Mouse (Mus musculus) heart, postnatal 4 days (tissue): Measurements from ENCODE around the gene Cav3. TPM values are rescaled to one million over a fixed set of nuclear protein-coding genes. Genes with fewer than 3 reads are reported as not detected.

Experiments
- DNase-seq: peaks from one replicate; pipeline ENCODE4 v3.0.0; 2021
- total RNA-seq, 2 experiments: library from RNA; stranded (reverse); gene quantifications; 2 replicates each; pipeline ENCODE4 v1.2.3; 2021

Cav3 gene
- total RNA-seq = 100 to 1,000 TPM; 154 to 182 TPM

DNA sequence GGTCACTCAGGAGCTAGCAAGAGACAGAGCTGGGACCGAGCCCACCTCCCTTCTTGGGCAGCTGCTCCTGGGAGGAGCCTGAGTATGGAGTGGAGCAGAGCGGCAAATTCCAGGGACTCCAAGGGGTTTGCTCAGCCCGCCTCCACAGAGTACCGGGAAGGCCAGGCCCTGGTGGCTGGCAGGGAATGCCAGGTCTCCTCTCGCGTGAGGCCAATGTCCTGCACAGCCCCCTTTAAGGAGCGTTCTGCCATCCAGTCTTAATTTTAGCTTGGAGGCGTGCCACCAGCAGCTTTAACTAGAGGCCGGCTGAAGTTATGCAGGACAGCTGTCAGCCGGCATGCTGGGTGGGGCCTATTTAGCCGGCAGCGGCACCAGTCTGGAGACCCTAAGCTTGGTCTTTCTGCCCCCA is at the start of gene Cav3:
Gene Cav3, plus strand, starts transcription at position 165 of the 409 bp plus-strand sequence.
- DNase-seq = peak; percentile 84

DNA sequence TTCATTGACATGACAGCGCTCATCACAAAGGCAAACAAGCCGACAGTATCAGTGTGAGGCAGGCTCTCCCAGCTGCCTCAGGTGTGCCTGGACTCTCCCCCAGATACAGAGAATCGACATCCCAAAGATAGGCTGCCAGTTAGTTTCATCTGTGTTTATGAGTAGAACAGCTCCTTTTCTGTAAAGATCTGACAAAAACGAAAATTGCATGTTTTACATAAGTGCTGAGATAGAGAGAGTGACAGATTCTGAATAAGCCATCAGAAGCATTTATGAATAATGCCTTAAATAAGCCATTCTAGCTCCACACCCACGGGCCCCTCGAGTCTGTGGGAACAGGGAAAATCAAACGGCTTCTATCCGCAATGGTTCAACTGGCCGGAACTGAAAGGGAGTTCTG is 40.0 kb upstream of the Cav3 start:
- no peak for DNase-seq

DNA sequence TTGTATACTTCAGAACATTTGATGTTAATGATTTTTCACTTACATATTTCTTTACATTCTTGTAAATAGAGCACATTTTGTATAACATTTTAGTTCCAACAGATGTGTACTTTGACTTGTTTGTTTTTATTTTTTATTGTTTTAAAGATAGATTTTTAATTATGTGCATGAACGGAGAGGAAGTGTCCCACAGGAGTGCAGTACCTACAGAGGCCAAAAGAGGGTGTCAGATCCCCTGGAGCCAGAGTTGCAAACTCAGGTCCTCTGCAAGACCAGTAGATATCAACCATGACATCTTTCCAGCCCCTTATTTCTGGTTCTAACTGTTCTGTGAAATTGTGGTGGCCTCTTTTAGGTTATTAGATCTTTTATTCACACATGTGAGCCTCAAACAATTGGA is 38.4 kb upstream of the Cav3 start:
- no peak for DNase-seq

DNA sequence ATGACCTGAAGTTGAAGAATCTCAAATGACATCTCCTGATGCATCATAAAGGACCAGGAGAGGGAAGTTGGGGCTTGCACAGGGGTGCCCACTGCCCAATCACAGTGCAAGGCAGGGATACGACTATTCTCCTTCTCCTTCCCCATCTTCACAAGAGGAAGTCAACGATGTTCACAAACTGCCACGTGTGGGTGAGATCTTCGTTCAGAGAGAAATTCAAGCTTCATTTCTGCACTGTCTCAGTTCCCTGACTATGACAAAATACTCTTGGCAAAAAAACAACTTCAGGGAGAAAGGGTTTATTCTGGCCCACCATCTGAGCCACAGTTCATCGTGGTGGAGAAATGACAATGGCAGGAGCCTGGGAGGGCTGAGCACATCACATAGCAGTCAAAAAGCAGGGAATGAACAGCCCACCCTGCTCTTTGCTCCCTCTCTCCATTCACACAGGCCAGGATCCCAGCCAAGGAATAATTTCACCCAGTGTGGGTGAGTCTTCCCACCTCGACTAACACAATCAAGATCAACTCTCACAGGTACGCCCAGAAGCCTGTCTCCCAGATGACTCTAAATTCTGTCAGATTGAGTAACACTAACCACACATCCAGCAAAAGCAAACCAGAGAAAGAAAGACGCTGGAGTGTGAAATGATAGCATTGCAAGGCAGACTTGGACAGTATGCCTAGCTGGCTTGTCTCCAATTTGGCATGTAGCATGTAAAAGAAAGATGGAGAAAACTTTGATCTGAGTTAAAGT is 35.4 kb upstream of the Cav3 start:
- DNase-seq = peak; percentile 35

DNA sequence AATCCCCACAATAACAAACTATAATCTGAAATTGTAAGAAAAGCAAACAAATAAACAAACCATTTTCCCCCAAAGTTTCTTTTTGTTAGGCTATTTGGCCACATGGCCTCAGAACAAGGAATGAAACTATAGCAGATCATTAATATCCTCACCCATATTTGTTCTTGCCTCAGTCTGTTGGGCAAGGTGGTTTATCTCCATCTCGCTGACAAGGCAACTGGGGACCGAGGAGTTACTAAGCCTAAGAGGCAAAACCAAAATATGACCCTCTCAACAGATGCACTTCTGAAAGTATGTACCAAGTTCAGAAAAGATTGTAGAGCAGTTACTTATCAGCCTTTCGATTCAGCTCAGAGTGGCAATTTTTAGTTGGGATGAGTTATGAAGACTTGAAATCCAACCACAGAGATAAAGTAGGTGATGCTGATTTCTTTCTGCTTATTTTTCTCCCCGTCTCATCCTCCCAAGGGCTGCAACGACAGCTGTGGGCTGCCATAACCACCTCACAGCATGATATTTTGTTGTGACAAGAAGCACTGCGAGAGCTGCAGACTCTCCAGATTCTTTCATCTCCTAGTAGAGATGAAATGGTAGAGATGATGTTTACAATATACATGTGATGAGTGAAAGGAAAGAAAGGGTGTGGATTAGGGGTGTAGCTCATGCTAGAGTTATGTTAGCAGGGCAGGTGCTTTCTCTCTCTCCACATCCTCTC is 33.1 kb upstream of the Cav3 start:
- DNase-seq = no peak

DNA sequence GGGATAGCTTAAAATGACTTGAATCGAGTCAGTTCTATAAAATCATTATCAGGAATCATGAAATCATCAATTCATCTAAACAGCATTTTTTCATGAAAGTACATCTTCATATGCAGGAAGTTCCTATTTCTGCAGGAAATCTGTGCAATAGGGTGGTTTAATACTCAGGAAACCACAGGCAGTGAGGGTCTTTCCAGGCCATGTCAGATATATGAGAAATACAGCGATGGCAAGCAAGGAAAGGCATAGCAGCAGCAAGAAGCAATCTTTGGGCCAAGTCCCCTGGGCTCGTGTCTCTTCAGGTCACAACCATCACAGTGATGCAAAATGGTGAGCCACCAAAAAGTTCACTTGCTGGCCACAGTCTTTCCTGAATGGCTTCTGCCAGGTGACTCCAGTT is 13.6 kb upstream of the Cav3 start:
- no peak for DNase-seq

DNA sequence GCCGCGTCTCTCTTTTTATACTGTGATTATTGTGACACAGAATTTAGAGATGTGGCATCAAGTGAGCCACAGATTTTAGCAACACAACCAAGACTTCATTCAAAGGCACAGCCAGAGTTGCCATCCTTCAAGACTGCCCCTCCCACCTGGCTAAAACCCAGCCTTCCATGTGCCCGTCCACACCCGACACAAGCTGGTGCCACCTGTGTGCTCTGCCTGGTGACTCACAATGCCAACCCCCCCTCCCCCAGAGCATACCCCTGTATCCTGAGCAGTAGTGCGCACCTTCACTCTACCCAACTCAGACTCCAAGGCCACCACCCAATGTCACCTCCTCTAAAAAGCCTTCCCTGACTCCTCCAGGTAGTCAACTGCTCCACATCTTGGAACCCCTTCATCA is 2.2 kb downstream of the Cav3 start:
- no peak for DNase-seq

DNA sequence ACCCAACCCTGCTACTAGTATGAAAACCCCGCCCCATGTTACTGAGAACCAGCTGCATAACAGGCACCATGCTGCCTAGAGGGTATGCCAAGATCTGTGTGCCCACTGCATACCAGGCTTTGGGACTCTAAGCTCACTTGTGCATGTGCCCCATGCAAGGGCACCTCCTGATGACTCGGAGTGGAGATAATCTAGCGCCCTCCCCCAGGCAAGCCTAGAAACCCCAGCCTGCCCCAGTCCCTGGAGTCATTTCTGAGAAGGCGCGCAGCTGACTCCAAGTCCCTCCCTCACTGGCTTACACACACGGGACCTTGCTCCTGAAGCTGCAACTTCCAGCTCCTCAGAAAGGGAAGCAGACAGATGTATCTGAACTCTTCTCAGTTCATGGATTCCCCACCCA is 4.0 kb downstream of the Cav3 start:
- DNase-seq = peak; percentile 37

DNA sequence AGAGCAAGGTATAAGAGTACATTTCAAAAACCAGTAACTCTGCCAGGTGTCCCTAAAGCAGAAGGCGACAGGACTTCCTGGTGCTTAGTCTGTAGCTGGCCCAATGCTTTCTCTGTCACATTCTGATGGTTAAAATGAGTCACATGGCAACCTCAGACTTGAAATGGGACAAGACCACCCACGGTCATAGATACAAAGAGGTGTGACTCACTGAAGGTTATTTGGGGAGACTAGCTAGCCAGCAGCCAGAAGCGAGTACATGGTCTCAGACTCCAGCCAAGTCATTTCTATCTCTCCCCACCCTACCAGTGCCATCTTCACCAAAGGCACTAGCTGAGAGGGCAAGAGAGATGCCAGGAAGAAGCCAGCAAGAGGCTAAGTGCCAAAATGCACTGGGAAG is 6.1 kb downstream of the Cav3 start:
- DNase-seq = no peak

DNA sequence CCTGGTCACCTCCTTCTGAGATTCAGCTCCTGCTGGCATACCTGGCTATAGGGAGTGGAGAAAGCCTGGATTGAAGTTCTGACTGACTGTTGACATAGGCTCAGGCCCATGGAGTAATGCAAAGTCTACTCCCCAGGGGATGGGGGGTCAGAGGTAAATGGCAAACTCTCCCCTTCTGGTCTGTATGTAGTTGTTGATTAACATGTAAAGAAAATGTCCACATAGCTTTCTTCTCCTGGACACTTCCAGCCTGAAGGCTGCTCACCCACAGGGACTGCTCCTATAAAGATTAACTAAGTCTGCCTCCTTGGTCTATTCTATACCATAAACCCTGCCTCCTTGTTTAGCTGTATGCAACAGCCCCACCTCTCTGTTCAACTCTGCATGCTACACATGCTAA is 6.7 kb downstream of the Cav3 start:
- DNase-seq = no peak

DNA sequence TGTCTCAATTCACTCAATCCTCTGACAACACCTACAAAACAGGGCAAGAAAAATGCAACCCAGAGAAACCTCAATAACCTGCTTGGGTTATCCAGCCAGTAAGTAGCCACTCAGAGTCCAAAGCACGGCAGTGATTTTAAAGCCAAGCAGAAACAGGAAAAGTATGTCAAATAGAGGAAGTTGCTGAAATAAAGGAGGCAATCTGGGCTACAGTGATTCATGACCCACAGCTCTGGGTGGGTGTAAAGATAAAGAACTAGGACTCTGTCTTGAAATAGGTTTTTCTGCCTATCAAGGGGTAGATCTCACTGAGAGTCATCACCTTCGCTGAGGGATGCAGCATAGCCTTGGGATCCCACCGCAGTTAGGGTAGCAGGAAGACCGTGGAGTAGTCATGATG is 12.3 kb downstream of the Cav3 start:
- DNase-seq = no peak

DNA sequence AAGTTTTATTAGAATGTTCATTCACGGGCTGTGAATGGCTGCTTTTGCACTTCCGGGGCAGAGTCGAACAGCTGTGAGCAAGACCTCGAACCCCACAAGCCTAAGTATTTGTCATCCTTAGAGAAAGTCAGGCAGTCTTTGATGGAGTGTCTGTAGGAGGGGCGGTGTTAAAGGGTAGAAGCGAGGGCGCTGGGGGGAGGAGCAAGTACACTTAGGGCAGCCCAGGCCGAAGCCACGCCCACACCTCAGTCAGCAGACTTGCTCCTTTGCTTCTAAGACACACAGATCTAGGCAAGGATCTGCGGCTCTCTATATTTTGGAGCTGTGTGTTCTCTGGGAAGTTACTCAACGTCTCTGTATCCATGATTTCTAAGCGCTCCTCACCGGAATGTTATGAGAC is 20.6 kb downstream of the Cav3 start:
- no peak for DNase-seq

DNA sequence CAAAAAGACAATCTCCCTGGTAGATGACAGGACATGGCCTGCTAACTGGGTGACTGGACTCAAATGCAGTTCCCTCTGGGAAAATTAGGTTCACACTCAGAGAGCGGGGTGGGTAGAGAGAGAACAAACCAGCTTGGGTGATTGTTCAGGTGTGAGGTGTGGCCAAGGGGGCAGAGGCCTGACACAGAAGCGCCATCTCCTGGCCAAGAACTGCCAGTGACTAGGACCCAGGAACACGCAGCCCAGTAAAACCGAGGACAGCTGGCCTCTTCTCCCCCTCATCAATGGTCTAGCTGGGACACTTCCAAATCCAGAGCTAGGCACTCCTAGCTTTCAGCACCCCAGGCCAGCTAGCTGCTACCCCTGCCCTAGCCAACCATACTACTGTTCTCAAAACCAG is 25.0 kb downstream of the Cav3 start:
- DNase-seq = peak; percentile 71

DNA sequence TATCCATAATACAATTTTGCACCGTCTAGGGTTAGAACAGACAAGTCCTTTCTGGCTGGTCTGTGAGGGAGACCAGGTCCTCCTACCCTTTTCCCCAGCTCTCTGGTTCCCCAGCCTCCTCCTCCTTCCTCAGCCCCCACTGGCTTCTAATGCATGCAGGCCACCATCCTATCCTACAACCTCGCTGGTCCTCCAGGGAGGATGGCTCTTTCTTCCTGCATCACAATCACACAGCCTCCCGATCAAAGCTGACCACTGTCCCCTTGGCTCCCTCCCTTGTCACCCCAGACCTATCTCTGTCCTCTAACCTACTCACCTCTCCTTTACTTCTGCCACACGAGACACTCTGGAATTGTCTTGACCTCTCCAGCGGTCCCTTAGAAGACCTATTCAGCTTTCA is 28.7 kb downstream of the Cav3 start:
- no peak for DNase-seq

DNA sequence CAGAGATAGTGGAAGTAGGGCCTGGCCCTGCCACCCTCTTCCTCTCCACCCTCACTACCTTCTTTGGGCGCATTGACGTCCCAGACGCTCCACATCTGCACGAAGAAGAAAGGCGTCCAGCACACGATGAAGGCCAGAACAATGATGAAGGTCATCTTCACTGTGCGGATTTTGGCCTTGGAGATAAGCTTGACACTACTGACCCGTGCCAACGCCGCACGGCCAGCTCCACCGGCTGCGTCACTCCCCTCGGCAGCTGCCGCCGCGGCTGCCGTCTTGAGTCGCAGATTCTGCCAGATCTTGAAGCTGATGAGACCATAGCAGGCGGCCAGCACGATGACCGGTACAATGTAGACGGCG is 29.5 kb downstream of the Cav3 start:
- DNase-seq = no peak

DNA sequence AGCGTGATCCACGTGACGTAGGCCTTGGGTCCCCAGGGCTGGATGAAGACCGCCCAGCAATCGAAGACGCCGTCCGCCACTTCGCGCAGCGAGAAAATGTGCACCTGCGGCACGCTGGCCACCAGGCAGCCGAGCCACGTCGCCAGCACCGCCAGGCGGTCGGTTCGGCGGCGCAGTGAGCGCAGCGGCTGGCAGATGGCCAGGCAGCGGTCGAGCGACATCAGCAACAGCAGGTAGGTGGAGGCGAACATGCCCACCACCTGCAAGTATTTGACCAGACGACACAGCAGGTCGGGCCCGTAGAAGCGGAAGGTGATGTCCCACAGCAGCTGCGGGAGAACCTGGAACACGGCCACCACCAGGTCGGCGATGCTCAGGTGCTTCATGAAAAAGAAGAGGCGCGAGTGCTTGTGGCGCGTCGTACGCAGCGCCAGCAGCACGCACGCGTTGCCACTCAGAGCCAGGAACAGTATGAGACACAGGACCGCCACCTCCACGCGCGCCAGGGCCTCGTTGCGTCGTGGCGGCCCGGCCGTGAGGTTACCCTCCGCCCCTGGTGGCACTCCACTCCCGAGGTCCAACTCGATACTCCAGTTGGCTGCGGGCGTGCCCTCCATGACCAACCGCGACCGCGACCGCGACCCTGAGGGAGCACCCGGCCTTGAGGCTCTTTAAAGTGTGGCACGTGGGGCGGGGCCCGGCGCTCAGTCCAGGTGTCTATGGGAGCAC is 30.0 kb downstream of the Cav3 start:
- DNase-seq = peak; percentile 25

DNA sequence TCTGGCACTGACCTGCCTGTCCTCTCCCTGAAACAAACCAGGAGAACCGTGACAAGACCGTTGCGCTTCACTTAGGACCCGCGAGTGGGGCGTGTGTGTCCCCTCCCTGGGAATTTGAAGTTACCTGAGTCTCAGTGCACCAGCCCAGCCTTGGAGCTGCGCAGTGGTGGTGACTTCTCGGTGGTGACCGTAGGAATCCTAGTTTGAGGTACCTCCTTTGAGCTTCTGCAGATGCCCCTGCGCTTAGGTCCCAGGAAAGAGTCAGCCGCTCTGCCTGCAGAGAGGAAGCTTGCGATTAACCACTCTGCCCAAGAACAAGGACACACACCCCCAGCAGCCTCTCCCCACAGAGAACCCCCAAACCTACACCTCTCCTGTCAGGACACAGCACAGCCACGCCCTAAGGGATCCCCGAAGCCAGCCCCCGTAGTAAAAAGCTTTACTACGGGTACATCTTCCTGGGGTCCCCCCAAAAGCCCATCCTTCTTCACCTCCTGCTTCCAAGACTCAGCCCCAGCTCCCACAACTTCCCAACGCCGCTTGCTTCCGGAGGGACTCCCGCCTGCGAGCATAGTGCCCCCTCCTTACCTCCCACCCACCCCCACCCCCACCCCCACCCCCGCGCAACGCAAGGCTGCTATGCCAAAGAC is 30.7 kb downstream of the Cav3 start, which contains the start of gene Oxtr:
Gene Oxtr, minus strand, starts transcription at position 34 of the 650 bp plus-strand sequence.
- no peak for DNase-seq

DNA sequence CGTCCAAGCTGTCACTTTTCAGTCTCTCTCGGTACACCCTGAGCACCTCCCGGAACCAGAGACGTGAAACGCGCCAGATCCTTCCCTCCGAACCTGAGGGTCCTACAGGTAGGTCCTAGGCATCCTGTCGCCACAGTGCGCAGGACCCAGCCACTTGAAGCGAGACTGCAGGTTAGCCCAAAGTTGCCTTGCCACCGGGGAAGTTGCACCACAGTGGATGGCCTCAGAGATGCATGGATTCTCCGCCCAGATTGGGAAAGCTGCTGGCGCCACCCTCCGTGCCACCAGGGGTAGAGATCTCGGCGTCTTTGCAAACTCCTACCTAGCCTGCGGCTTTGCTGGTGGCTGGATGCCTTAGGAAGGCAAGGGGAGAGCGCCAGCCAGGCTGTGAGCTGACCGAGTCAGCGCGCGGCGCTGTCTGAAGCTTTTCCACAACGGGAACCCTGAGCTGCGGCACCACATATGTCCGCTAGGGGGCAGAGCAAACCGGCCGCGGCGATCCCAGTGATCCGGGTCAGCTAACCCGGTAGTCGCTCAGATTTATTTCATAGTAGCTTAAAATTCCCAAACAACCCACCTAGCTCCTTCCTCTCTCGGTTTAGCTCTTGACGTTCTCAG is 31.4 kb downstream of the Cav3 start:
- peak; percentile 94 for DNase-seq

DNA sequence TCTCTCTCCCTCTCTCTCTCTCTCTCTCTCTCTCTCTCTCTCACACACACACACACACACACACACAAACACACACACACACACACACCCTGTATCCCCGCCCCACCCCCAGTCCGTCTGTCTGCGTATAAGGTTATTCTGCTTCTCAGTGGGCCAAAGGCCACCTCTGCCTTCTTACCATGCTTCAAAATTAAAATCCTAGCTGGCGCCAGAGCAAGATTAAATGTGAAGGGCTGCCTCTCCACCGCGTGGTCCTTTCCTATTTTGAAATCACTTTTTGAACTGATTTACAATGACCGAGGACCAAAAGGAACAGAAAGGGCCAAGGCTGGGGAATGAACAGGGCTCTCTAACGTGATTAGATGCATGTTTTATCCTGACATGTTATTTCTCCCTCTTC is 32.2 kb downstream of the Cav3 start:
- DNase-seq = no peak

DNA sequence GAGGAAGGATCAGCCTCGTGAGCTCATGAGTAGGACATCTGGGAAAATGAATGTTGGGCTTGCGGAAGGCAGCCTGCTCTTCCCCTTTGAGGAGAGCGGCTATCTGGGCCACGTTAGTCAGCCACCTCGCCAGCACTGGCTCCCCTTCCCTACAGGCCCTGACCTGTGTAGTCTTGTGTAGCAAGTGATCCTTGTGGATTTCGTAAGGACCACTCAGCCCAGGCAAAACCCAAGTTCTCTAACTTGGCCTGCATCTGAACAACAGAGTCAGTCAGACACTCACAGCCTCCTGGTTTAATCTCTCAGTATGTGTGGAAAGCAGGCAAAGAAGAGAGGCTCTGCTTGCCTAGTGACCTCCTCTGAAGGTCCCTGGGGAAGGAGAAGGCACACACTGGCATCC is 33.4 kb downstream of the Cav3 start:
- DNase-seq = no peak

DNA sequence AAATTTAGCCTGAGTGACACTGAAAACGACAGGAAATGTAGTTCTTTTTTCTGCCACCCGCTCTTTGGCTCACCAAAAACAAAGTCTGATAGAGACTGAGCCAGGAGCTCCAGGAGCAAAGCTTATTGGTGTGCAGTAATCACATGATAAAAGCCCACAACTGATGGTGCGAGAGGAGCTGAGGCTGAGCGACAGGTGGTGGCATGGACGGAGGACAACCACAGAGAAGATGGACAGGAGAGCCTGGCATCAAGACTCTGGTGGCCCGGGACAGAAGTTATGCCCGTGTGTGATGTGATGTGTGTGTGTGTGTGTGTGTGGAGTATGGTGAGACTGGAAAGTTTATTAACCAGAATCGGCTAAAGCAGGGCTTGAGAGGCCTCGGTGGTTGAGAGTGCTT is 34.1 kb downstream of the Cav3 start:
- no peak for DNase-seq

DNA sequence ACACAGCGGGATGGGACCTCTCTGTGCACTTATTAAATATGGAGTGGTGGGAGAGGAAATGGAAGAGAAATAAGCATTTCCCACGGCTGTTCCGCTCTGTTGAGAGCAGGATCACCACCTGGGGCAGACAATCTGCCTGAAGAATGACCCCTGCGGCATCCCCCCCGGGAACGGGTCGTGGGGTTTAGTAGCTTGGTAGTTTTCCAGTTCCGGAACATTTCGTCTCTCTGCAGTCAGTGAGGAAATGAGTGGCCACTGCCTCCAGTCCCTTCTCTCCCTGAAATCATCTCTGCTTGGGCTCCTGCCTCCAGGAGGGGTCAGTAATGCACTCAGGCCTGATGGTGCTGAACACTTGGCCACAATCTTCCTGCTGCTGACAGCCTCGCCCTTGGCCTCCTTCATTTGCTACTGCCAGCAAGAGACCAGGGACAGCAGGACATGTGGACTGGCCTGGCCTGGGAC is 35.3 kb downstream of the Cav3 start:
- no peak for DNase-seq

DNA sequence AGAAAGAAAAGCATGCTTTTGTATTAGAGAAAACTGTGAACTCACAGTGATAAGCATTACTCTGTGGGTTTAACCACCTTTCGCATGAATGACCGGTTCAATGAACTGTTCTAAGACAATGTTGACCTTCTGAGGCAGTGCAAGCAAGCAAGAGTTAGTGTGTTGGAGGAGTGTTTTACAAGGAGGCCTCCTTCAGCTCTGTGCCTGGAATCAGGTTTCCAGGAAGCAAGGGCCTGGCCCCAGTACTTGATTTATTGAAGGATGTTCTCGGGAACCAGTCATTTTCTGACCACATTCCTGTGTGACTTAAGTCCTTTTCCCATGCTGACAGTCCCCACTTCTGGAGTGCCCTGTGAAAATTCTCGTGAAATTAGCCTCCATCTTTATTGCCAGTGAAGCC is 35.9 kb downstream of the Cav3 start:
- DNase-seq = no peak
